Mouse (Mus musculus) right cerebral cortex, postnatal 36 days (tissue): ENCODE measurements around the gene Myh9.

Experiments used
- DNase-seq, 2 experiments: peaks; one replicate each; pipeline ENCODE4 v3.0.0; 2022; ENCODE audit warnings: low spot score in 2 of 2, mixed read lengths in 1 of 2

Myh9 gene

DNA sequence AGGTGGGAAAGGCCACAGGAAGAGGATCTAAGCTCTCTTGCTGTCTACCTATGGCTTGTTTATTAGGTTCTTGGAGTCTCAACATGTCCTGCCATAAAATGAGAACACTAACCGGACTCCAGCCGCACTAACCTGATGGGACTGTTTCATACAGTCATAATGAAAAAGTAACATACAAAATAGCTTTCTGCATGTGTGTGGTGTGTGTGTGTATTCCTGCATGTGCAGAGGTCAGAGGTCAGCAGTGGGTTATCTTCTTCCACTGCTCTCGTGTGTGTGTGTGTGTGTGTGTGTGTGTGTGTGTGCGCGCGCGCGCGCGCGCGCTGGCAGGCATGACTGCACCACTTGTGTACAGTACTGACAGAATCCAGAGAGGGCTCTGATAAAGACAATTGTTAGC is 13.7 kb downstream of the Myh9 start:
- DNase-seq = no peak

DNA sequence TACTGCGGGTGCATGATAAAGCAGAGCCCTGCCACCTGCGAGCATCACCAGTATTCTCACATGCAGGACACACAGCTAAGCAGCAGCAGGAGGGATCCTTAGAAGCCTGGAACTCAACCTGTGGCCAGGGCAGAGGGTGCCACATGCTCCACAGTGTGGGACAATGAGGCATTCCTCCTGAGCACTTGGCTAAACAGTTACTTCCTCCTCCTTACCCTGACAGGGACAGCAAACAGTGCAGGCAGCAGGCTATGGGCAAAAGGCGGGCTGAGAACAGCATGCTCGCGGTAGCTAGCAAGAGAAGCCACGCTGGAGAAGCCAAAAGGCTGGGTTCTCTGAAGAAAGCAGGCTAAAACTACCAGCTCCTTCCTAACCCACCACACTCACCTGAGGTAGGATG is 14.2 kb downstream of the Myh9 start:
- no peak for DNase-seq

DNA sequence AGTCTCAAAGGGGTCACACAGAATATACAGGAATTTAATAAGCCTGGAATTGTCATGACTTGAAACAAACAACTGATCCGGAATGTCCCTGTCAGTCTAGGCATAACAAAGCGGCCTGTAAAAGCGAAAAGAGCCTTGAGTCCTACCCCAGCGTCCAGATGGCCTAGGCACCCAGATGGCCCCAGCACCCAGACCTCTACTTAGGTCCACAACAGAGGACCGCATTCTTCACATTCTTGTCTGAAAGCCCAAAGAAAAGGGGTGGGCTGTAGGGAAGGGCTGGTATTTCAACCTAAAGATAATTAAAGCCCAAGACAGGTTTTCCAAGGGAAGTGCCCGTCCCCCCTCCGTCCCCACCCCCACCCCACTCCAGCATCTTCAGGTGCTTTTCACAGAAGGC is 14.6 kb downstream of the Myh9 start:
- no peak for DNase-seq

DNA sequence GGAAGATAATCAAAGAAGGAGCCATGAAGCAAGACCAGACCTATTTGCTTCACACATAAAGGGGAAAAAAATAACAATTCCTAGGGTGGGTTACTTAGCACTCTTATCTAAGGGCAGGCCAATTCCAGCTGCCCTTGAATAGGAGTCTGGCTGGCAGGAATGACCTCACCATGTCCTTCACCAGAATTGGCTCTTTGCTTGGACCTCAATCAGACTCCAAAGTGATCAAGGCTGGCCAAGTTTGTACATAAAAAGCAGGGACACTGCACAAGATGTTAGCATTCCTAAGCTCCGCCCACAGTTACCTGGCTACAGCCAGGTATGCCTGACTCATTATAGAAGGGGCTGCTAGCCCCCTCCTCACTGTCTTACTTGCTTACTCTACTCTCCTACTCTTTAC is 16.6 kb downstream of the Myh9 start:
- DNase-seq = no peak

DNA sequence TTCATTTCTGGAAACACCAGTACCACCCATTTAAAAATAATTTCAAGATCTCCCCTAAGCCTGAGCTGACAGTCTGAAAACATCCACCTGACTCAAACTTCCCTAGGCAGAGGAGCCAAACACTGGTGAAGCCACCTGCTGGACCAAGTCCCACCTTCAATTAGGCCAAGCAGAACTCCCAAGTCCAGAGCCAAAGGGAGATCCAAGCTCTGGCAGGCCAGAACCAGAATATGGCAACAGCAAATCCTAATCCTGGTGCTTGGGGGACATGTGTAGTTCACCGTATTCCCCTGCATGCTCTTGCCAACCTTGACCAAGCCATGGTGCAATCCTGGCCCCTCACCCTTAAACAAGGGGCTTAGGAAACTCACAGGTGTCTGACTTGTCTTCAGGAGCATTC is 17.7 kb downstream of the Myh9 start:
- DNase-seq = no peak

DNA sequence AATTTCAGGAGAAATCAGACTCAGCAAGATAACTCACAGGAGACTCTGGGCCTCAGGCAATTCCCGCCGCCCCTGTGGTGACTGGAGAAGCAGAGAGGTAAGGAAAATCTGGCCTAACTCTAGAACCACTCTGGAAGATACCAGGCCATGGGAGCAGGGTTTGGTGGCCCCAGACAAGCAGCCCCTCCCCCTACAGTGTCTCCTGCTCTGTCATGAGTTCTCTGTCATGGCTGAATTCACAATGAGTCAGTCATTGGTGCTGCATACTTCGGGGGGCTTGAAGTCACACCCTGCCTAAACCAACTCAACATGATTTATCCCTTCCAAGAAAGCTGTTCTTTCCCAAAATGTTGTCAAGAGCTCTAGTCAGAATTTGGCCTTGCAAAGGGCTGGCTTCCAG is 18.3 kb downstream of the Myh9 start:
- DNase-seq = no peak

DNA sequence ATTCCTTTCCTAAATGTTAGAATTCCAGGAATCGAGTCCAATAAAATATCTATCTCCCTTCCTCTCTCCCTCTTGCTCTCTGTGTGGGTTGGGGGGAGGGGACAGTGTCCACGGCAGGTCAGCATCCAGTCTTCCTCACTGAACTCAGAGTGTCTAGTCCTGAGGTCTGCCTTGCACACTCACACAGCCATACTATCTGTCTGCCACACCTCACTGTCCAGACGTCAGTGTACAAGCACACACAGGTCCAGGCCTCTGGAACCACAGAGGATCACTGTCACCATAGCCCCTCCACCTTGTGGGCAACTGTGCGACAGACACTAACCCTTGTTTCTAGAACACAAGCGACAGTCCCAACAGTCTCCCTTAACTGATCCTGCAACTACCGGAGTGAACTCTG is 18.8 kb downstream of the Myh9 start:
- no peak for DNase-seq

DNA sequence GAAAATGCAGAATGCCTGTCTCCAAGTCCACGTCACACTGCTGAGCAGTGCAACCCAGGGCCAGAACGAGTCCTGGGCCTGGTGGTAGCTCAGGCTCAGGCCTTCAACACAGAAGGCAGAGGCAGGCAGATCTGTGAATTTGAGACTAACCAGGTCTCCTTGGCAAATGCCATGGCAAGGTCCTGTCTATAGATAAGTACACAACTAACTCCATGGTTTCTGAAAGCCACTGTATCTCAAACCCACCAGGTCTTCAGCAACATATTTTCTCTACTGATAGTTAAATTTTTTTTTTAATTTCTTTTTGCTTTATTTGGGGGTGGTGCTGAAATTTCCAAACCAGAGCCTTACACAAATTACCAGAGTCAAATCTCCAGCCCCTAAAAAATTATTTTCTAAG is 19.3 kb downstream of the Myh9 start:
- DNase-seq = no peak

DNA sequence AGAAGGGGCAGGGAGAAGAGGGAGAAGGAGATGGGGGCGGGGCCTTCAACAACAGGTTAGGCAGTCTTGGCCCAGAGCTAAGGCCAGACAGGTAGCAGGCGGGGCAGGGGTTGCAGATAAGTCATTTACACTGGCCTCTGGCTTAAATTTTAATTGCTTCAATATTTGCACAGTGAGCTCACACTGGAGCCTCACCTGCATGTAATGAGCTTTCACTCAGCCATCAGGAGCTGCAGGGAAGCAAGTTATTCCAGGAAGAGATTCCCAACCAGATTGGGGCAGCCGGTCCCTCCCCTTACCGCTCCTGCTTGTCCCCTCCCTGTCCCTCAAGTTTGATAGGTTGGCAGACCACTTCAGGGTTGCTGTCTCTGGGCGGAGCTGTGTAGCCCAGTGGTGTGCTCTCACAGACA is 19.9 kb downstream of the Myh9 start:
- DNase-seq = no peak

DNA sequence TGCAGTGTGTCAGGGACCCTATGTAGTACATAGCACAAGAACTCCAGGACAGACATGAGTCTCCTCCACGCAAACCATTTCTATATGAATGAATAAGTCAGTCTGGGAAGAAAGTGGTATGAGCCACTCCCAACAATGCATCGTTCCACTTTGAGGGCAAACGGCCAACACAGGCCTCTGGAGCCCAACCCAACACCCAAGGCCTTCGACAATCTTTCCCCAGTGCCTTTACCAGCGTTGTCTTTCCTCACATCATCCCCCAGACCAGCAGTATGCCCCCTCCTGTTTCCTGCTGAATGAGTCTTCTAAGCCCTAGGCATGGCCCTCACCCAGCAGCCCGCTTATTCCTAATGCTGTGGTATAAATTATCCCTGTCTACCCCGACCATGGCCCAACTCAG is 20.6 kb downstream of the Myh9 start:
- no peak for DNase-seq

DNA sequence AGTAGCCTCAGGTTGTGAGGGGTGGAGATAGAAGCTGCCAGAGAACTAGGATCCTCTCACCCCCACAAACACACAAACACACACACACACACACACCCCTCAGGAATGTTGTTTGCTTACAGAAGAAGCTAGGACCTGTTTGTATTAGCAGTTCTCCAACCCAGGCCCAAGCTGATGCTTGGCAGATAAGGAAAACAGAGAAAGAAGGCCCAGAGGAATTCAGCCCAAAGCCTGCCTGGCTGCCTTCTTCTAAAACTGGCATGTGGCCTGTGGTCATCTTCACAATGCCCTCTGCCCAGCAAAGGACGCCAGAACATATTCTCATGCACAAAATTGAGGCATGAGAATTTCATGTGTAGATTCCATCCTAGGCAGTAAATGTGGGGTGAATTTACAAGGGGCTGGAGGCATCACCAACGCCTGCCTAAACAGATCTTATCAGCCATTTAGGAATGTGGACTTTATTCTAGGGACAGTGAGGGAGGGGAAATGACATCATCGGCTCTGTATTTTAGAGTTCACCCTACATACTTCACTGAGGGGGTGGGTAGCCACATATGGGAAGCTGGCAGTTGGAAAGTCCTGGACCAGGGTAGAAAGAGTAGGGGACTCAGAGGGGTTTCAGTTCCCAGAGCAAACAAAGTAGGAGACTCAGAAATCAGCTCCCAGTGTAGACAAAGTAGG is 21.4 kb downstream of the Myh9 start:
- DNase-seq = no peak

DNA sequence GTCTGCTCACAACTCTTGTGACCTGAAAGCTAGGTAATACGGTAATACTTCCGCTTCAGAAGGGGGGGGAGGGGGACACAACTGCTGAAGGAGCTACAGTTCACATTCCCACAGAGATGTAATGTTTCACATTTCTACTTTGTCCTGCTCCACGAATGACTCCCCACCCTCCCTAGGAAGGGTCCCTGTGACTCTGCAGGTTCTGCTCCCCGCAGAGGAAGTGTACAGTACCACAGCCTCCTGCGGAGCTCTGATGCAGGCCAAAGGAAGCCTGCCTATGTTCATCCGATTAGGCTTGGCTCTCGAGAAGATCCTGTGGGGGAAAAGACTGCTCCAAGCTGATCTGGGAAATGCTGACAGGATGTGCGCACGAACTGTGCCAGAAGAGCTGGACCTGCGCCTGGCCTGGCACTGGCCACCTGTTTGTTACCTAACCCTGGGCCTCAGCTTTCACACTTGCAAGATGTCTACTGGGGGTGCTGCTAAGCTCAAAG is 22.0 kb downstream of the Myh9 start:
- DNase-seq = peak; percentile 40 to 42

DNA sequence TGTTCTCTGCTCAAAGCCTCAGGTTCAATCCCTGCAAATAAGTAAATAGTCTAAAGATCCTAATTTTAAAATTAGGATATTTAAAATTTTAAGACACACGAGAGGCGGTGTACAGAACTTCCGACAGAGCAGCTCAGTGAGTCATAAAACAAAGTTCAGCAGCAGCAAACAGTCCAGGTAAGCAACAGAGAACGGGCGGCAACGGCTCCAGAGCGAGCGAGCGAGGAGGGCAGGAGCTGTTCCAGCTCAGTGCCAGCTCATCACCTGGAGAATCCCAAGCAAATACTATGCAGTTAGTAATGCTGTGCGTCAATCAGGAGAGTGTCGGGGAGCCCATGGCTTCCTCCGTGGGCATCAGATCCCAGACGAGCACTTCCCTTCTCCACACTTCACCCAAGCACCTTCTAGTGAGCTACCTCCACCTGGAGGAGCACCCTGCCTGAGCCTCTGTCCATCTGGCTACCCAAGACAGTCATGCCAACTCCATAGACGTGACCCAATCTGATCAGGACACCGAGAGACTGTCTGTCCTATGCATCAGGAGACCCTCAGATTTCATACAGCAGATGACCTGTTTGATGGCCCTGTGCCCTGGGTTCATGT is 23.3 kb downstream of the Myh9 start:
- no peak for DNase-seq

DNA sequence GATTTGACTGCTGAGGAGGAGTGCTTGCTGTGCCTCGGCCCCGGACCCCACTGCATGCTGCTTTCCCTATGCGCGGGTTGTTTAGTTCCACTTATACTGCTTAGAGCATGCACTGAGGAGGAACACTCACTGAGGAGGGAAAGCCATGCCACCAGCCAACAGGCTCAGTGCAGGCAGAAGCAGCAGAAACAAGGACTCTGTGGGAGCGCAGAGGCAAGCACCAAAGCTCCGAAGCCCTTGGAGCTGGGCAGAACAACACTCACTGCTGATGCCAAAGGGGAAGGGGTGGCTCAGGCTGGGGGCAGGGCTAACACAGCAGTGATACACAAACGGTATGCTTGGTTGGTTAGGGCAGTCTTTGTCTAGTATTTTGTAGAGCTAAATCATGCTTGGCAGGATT is 24.6 kb downstream of the Myh9 start:
- no peak for DNase-seq

DNA sequence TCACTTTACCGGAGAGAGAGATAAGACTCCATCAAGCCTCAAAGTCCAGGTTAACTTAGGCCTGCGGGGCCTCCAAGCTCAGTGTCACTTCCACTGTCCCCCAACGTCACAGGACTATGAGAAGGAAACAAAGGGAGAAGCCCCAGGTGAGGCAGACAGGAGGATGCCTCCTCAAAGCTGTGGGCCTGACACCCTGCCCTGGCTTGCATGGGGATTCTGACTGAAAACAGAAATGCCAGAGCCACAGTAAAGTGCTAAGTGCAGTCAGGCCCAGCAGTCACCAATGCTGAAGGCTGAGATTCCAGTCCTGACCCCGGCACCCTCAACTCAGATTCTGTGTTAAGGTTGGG is 25.4 kb downstream of the Myh9 start:
- DNase-seq = no peak

DNA sequence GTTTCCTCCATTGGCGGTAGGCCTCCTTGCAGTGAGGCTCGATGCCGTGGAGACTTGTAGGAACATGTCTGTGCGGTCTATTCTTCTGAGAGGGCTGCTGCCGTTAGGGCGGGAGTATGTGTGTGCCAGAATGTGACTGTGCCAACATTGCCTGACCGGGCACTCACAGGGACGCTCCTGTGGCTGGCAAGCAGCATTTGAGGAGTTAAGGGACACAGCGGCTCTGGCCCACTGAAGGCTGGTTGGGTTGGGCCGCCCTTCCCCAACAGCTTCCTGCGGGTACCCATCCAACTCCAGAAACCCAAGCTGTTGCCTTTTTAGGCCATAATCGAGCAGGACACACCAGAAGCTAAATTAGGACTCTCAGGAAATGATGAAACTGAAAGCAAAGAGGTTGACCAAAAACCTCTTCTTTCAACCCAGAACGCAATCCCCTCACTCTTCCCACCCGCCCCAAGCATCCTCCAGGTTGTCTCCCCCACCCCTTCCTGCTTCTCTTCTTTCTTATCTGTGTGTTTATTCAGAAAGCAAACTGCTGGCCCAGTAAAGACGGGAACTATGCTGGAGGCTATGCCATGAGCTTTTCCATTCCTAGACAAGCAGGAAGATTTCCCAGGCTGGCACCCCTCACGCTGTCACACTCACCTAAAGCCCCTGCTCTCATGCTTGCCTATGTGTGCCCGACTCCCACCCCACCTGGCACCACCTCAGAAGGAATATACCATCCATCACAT is 25.9 kb downstream of the Myh9 start:
- DNase-seq = no peak

DNA sequence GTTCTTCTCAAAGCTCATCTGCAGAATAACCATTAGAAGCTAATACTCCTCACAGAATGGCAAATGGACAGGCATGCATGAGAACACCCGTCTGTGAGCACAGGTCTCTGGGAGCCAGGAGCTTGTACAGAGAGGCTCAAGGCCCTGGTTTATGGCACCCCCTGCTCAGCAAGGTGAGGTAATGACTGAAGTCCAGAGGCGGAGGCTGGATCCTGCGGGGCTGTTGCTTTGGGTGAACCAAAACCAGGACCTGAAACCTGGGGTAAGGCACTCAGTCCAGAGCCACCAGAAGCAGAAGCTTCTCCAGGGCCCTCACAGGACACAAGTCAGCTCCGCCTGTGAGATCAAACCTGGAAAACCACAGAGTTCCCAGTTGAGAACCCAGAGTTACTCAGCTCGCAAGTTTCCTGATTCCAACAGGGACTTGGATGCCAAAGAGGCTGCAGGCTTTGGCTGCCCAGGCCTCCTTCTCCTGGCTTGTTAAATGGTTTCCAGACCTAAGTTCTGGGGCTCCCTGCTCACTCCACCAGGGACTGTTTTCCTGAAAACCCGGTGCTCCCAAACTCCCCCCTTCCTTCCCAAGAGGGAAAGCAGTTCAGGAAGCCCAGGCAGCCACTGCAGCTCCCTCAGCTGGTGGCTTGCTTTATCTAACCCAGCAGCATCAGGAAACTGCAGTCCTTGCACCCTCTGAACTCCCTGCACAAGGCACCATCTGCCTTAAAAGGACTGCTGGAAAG is 28.2 kb downstream of the Myh9 start:
- DNase-seq = no peak

DNA sequence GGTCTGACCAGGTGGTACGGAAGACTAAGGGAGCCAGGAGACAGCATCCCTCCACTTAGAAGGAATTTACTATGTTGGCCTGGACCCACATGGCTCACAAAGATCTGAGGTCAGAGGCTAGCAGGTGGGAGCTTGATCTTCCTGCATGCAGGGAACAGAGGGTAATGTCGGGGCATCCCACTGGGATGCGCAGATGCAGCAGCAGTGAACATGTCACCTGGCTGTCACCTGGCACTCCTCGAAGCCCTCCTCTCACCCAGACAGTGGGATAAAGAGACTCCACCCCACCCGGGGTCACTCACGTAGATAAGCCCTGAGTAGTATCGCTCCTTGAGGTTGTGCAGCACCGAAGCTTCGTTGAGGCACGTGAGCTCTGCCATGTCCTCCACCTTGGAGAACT is 29.4 kb downstream of the Myh9 start:
- no peak for DNase-seq

DNA sequence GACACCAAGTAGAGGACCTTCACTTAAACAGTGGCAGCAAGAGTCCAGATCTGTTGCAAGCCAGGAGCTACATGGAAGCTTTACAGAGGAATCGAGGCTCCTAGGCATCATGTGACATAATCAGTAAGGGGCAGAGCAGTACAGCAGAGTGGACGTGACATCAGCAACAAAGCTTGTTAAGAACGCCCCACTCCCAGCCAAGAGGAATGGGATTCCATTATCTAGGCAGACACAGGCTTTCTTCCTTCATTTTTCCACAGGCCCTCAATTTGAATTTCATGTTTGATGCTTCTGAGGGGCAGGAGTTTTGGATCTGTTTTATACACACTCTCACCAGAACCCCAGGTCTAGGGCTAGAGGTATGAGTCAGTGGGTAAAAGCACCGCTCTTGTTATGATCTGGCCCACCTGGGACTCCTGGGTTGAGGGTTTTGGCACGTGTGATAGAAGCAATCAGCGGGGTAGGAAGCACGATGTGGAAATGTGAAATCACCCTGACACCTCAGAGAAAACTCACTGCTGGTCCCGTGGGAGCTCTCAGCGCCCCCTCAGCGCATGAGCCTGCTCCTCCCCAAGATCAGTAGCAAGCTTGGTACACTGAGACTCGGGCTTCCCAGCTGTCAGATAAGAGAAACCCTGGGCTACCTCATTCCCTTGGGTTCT is 30.7 kb downstream of the Myh9 start:
- DNase-seq = no peak

DNA sequence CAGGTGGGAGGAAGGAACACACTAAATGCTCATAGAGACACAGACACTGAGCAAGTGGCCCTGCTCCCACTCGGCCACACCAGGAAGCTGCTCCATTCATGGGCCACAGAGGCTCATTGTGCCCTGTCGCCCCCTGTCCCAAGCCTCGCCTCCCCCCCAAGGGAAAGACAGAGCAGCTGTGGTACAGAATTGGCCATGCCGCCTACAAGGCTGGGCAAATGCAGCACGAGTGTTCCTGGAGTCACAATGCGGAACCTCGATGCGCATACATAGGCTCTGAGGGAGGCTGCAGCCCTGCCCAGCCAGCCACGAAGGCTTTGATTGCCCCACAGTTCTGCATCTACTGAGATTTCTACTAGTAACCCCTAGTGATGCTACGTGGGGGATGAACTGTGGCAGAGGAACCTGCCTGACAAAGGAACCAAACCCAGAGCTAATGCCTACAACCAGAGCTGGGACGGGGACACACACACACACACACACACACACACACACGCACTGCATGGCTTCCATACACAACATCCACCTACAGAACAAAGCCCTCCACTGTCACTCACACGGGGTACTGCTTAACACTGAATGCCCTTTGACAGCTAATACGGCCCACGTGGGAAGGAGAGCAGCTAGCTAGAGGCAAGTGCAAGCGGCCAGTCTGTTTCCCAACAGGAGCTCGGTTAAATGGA is 31.4 kb downstream of the Myh9 start:
- DNase-seq = peak in 1 of 2 experiments; percentile 25

DNA sequence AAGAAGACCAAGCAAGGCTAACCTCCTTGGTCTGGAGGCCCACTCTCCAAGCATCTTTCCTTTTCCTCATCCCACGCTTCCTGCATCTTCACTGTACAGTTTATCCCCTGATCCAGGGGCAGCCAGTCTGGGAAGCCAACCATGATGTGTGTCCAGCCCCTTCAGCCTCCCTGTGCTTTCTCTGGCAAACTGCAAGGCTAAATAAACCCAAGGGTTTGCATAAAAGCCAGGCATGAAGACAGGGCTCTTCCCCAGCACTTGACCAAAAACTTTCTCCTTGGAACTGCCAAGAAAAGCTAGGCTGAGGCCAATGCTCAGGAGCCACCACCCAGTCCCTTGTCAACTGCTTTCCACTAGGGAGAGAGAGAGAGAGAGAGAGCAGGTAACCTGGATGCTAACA is 32.5 kb downstream of the Myh9 start:
- no peak for DNase-seq

DNA sequence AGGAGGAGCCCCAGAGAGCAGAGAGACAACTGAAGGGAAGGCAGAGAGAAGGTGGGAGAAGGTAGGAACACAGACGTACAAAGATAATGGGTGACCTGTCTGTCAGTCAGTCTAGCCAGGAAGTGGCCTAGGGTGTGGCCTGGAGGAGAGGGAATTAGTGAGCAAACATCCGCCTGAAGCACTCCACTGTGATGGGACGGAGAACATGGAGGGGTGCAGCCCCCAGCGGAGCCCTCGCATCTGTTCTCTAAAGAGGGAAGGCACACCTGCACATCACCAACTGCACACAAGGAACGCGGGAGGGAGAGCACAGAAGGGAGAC is 34.8 kb downstream of the Myh9 start:
- no peak for DNase-seq
